In genomic region chrX:110815549-110815930, GRCm38 (mm10) we compare ENCODE assay signal across 9 mouse cellular contexts. TPM values are rescaled to one million over a fixed set of nuclear protein-coding genes. Genes with fewer than 3 reads are reported as not detected.
DNase-seq lines count a peak whose midpoint lies in the region; ATAC-seq and TF ChIP-seq lines count a peak whose summit lies in the region.
"Had no signal": no experiment of that assay in that cellular context is flagged by ENCODE, and none has a peak within 500 bp of the region (broad histone marks: within the 10 kb centered on the region; RNA-seq: fewer than 3 reads in every experiment).

No protein-coding gene starts in this region.

- no peak for TF ChIP-seq CTCF in heart, postnatal 0 days (IDR thresholded peaks at IDR 0.05; ENCODE audit: low read depth)
- TF ChIP-seq CTCF in forebrain, postnatal 0 days (IDR thresholded peaks at IDR 0.05; ENCODE audit: low read depth): no peak

- ATAC-seq in heart, postnatal 0 days (ENCODE audit: insufficient read depth, low read depth): no peak
- no peak for ATAC-seq in forebrain, postnatal 0 days
- no peak for ATAC-seq in inflammation-experienced regulatory T-cells, adult 6 months

- H3K9me3 ChIP-seq in heart, postnatal 0 days (replicated peaks; ENCODE audit: control insufficient read depth, low read length): no peaks in the 10 kb centered on the region
- no peaks in the 10 kb centered on the region for H3K9me3 ChIP-seq in forebrain, postnatal 0 days (ENCODE audit: low read length)
- no peaks in the 10 kb centered on the region for H3K9me3 ChIP-seq in midbrain, embryonic 10.5 days (replicated peaks)

- H3K27ac ChIP-seq in heart, postnatal 0 days (ENCODE audit: low read depth): no peak overlapping the region
- peak overlapping the region; percentile 72; the same call in 1 of the 2 replicates for H3K27ac ChIP-seq in forebrain, postnatal 0 days (ENCODE audit: low read depth, low read length)
- peak overlapping the region; percentile 92 for H3K27ac ChIP-seq in midbrain, embryonic 10.5 days (replicated peaks)

- peaks cover 27% of the 10 kb centered on the region for H3K27me3 ChIP-seq in heart, postnatal 0 days (ENCODE audit: control insufficient read depth, insufficient read depth, low read length)
- H3K27me3 ChIP-seq in forebrain, postnatal 0 days (ENCODE audit: insufficient read depth, low read length): no peaks in the 10 kb centered on the region
- 0 out of 2 replicates have a peak, but pooled peaks cover 7% of the 10 kb centered on the region for H3K27me3 ChIP-seq in midbrain, embryonic 10.5 days (ENCODE audit: low read depth, poor library complexity, severe bottlenecking)

- WGBS in heart, postnatal 0 days: 37% methylated on average over 17 of the region's 18 CpGs
- 51% methylated on average over 18 of the region's 18 CpGs for WGBS in forebrain, postnatal 0 days
- WGBS in midbrain, embryonic 10.5 days: 33% methylated on average over 18 of the region's 18 CpGs

- peak overlapping the region; percentile 36 for H3K4me3 ChIP-seq in heart, postnatal 0 days (ENCODE audit: low read depth, low read length)
- H3K4me3 ChIP-seq in forebrain, postnatal 0 days (ENCODE audit: low read depth, low read length): peak overlapping the region; percentile 52
- peak overlapping the region; percentile 72 for H3K4me3 ChIP-seq in midbrain, embryonic 10.5 days

- no peak for TF ChIP-seq EP300 in heart, postnatal 0 days (IDR thresholded peaks at IDR 0.05; ENCODE audit: low read depth)

- no peaks in the 10 kb centered on the region for H3K36me3 ChIP-seq in heart, postnatal 0 days (replicated peaks; ENCODE audit: control insufficient read depth, insufficient read depth, low read length)
- H3K36me3 ChIP-seq in forebrain, postnatal 0 days (ENCODE audit: insufficient read depth): no peaks in the 10 kb centered on the region
- no peaks in the 10 kb centered on the region for H3K36me3 ChIP-seq in midbrain, embryonic 10.5 days

- no peaks in the 10 kb centered on the region for H3K4me1 ChIP-seq in heart, postnatal 0 days (ENCODE audit: control insufficient read depth, insufficient read depth)
- H3K4me1 ChIP-seq in forebrain, postnatal 0 days (ENCODE audit: insufficient read depth): no peaks in the 10 kb centered on the region
- H3K4me1 ChIP-seq in midbrain, embryonic 10.5 days: no peaks in the 10 kb centered on the region

- intact Hi-C loops in heart, postnatal 25 days (cut with DNase I): no loop called here

- no peak overlapping the region for H3K9ac ChIP-seq in heart, postnatal 0 days (replicated peaks; ENCODE audit: low read depth, low read length)
- H3K9ac ChIP-seq in forebrain, postnatal 0 days: peak overlapping the region; percentile 53

- no peak for DNase-seq in heart, postnatal 0 days (ENCODE audit: low spot score)
- no peak for DNase-seq in heart, postnatal 25 days (ENCODE audit: low spot score)
- peak; percentile 28 for DNase-seq in embryo, embryonic 10.5 days (ENCODE audit: low spot score)
- DNase-seq in forebrain, postnatal 0 days: peak; percentile 51
- peak; percentile 20 for DNase-seq in midbrain, embryonic 10.5 days (ENCODE audit: low spot score)
- no peak for DNase-seq in spleen, postnatal 14 days (ENCODE audit: low spot score in 2 of 2)
- DNase-seq in layer of hippocampus, postnatal 25 days (ENCODE audit: extremely low spot score in 1 of 2, low spot score in 1 of 2): no peak

- H3K4me2 ChIP-seq in heart, postnatal 0 days (ENCODE audit: low read depth, low read length): peak overlapping the region; percentile 63
- H3K4me2 ChIP-seq in forebrain, postnatal 0 days (ENCODE audit: low read depth): peak overlapping the region; percentile 51

RNA-seq across cellular contexts. Expression of gene Pou3f4, which starts 1.5 kb away (rescaled TPM):
- not detected in 2 replicates for total RNA-seq in heart, postnatal 0 days (2014; rRNA removed; ENCODE audit: low replicate concordance)
- 0.04 TPM in 2 replicates for polyA plus RNA-seq in heart, postnatal 0 days (2015; fragmentation: Nextera tagmentation; extraction: Ambion mirVana)
- total RNA-seq in heart, postnatal 25 days (2021): not detected
- total RNA-seq in forebrain, postnatal 0 days (2014; rRNA removed): 17.9 and 23.1 TPM in 2 replicates
- polyA plus RNA-seq in forebrain, postnatal 0 days (2015; fragmentation: Nextera tagmentation; extraction: Ambion mirVana): 5.1 and 6.6 TPM in 2 replicates
- polyA plus RNA-seq in midbrain, embryonic 10.5 days (2016; fragmentation: Nextera tagmentation; extraction: Ambion mirVana): 24.9 and 31.4 TPM in 2 replicates
- polyA plus RNA-seq in inflammation-experienced regulatory T-cells, adult 6 months (2017; shearing (Covaris generic)): not detected
- 1 to 10 TPM; 4.8 to 5.5 TPM for total RNA-seq in layer of hippocampus, postnatal 25 days (2021)
- total RNA-seq: neutrophil, adult 5-6 weeks had no signal

Comparison
In these comparisons a context has a peak if more than half of its experiments do, and no peak if none do; other contexts are left out.
1. DNase-seq: peak in embryo, embryonic 10.5 days (single experiment), forebrain, postnatal 0 days (single experiment) and midbrain, embryonic 10.5 days (single experiment); none in heart, postnatal 0 days (single experiment), heart, postnatal 25 days (single experiment), spleen, postnatal 14 days (0 of 2) and layer of hippocampus, postnatal 25 days (0 of 2).
2. Peak in every context shown above with its lines, with median percentiles within 50 percentile points of each other: H3K4me3 ChIP-seq.